Mouse (Mus musculus) left cerebral cortex, postnatal 4 days (tissue): Measurements from ENCODE around the gene Gm11111. TPM values are rescaled to one million over a fixed set of nuclear protein-coding genes. Genes with fewer than 3 reads are reported as not detected.

Source experiments
- DNase-seq: peaks from one replicate; pipeline ENCODE4 v3.0.0-alpha.2; 2022
- intact Hi-C: fragments of 180-260 bp; cut with DNase I; formaldehyde crosslinking; loops from one replicate; pipeline ENCODE4 v1.15.1; 2025
- total RNA-seq, 2 experiments: library from RNA; stranded (reverse); gene quantifications; 2 replicates each; pipeline ENCODE4 v1.2.3; 2021

Gene Gm11111
- total RNA-seq, 2 experiments from 2014 or later, result not detected

DNA sequence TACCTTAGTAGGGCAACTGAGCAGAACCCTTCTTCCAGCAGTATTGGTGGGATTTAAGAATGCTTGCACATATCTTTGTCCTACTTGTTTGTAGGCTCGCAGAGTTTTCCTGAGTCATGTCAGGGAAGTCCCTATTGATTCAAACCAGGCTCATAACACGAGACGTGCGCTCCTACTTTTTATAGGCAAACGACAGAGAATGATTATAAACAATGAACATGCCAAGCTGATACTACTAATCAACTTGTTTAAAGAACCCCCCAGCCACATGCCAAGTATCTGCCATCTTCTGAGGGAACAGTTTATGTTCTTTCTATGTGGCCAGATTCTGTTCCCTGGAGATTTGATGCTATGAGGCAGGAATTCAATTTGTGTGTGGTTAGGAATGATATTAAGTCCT is 28.3 kb downstream of the Gm11111 start:
- DNase-seq, result no peak
- intact Hi-C loops, result no loop called here

- intact Hi-C loops, result no loop called here
- no peak for DNase-seq
Measured at GRCm38 (mm10) chr5:98582051-98582450, 29.6 kb downstream of the Gm11111 start.

DNA sequence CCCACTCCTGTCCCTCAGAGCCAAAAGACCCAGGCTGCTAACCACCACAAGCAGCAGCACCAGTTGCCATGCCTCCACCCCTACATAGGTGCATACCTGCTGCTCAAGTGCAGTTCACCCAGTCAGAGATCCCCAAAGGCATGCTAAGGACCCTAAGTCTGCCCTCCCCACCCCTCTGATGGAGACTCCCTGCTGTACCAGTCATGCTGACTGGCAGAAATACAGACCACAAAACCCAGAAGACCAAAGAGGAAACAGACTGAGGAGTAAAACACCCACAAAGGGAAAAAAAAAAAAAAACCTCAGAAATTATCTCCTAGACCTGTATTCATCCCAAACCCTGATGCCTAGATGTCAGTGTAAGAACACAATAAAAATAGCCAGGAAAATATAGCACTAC is 33.4 kb downstream of the Gm11111 start:
- intact Hi-C loops, result no loop called here
- DNase-seq, result no peak

Other genes starting within 250 kb of the Gm11111 start
- 1 to 10 TPM in 1 of 2 experiments, under 1 TPM in 1; 0.70 to 1.5 TPM for gene Cfap299, start 223.4 kb upstream of the Gm11111 start, total RNA-seq